Mouse (Mus musculus) hindbrain, embryonic 15.5 days (tissue): Measurements from ENCODE around the gene Rxra. TPM values are rescaled to one million over a fixed set of nuclear protein-coding genes. Genes with fewer than 3 reads are reported as not detected.

Experiments used
- ATAC-seq: fragments of 200-750 bp; cut with Nextera tagmentation; 2 replicates; pipeline ENCODE4 v1.8.0; 2017; ENCODE audit warnings: low read depth, moderate number of reproducible peaks, moderate TSS enrichment; ENCODE audit not compliant: low FRiP score
- H3K27ac ChIP-seq: fragments of 300-500 bp; sonication (generic); replicated peaks from 2 replicates; pipeline ENCODE4 v1.5.1; 2015; ENCODE audit warnings: mild to moderate bottlenecking, inconsistent platforms
- H3K27me3 ChIP-seq: fragments of 300-500 bp; sonication (generic); 2 replicates; pipeline ENCODE4 v1.6.1; 2015; ENCODE audit warnings: control low read depth, inconsistent platforms
- H3K36me3 ChIP-seq: fragments of 300-500 bp; sonication (generic); 2 replicates; pipeline ENCODE4 v1.6.1; 2015; ENCODE audit warnings: control low read depth, inconsistent platforms
- H3K4me1 ChIP-seq: fragments of 300-500 bp; sonication (generic); replicated peaks from 2 replicates; pipeline ENCODE4 v1.6.1; 2015; ENCODE audit warnings: control low read depth, inconsistent platforms
- H3K4me2 ChIP-seq: fragments of 300-500 bp; sonication (generic); 2 replicates; pipeline ENCODE4 v1.6.1; 2015; ENCODE audit warnings: moderate library complexity, mild to moderate bottlenecking, inconsistent platforms
- H3K4me3 ChIP-seq: fragments of 300-500 bp; sonication (generic); 2 replicates; pipeline ENCODE4 v1.5.1; 2015; ENCODE audit warnings: mild to moderate bottlenecking, inconsistent platforms
- H3K9ac ChIP-seq: fragments of 300-500 bp; sonication (generic); 2 replicates; pipeline ENCODE4 v1.6.1; 2015; ENCODE audit warnings: inconsistent platforms
- H3K9me3 ChIP-seq: fragments of 300-500 bp; sonication (generic); 2 replicates; pipeline ENCODE4 v1.6.1; 2016; ENCODE audit warnings: control low read depth, inconsistent platforms
- WGBS: fragments of 180-500 bp; shearing (Covaris S2); methylation state at CpG from one replicate; pipeline ENCODE4 v1.1.7; 2015; 5-methylcytosine and 5-hydroxymethylcytosine counted together
- polyA plus RNA-seq: library from polyadenylated mRNA; unstranded; fragments of >200 nt; fragmentation: Nextera tagmentation; extraction: Ambion mirVana; gene quantifications from 2 replicates; pipeline ENCODE4 v1.2.1, GENCODE M21; 2015

The Rxra gene
- polyA plus RNA-seq, 1 experiment from 2014 or later: 4.9 TPM

DNA sequence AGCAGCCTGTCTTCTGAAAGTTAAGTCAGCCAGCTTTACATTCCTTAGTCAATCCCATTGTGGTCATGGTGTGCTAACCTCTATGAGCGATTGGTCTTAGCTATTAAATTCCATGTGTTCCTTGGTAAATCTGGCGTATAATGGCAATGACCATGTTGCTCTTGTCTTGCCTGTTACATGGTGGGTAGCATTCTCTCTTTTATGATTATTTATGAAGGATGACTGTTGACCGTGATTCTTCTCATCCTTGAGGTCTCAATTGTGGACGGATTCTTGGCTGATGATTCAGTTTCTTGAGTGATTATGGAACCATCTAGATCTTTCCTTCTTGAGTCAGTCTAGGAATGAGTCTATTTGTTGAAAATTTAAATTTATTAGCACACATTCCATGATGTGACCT lies 133.7 kb downstream of the Rxra start:
- Histone ChIP-seq H3K4me3 (no peak overlapping the region), H3K4me1 (no peaks in the 10 kb centered on the region)
- 95% methylated on average over 4 of the region's 4 CpGs for WGBS

More for the DNA sequence above, 133.7 kb downstream of the Rxra start:
- ATAC-seq: no peak
- no peaks in the 10 kb centered on the region for H3K27me3 ChIP-seq
- H3K36me3 ChIP-seq: no peaks in the 10 kb centered on the region
- no peak overlapping the region for H3K27ac ChIP-seq
- no peaks in the 10 kb centered on the region for H3K9me3 ChIP-seq
- no peak overlapping the region for H3K4me2 ChIP-seq
- H3K9ac ChIP-seq: no peak overlapping the region

Other genes with a start within 250 kb of the Rxra start
- 14.3 and 15.6 TPM in 2 replicates for gene Vav2, start 249.4 kb upstream of the Rxra start, polyA plus RNA-seq
- 40.0 and 44.6 TPM in 2 replicates for gene Brd3os, start 234.1 kb upstream of the Rxra start, polyA plus RNA-seq
- gene Brd3, start 168.8 kb upstream of the Rxra start, polyA plus RNA-seq: 109 and 132 TPM in 2 replicates
- 44.2 and 45.9 TPM in 2 replicates for gene Wdr5, start 161.3 kb upstream of the Rxra start, polyA plus RNA-seq
- gene Col5a1, start 210.0 kb downstream of the Rxra start, polyA plus RNA-seq: 12.0 and 12.7 TPM in 2 replicates